Mouse (Mus musculus) telencephalon, adult 2 months (tissue): ENCODE data around the gene Mdm1.
A peak's percentile ranks its signal among the peaks of the same experiment; 100 is the strongest.

Experiments
- DNase-seq: peaks from one replicate; pipeline ENCODE4 v3.0.0-alpha.2; 2011; ENCODE audit warnings: low read depth, low spot score

Gene Mdm1

GRCm38 (mm10) chr10:118141018-118141883 lies at the start of gene Mdm1:
Gene Mdm1, plus strand, starts transcription at chr10:118141811.
- DNase-seq: peak; percentile 93

DNA sequence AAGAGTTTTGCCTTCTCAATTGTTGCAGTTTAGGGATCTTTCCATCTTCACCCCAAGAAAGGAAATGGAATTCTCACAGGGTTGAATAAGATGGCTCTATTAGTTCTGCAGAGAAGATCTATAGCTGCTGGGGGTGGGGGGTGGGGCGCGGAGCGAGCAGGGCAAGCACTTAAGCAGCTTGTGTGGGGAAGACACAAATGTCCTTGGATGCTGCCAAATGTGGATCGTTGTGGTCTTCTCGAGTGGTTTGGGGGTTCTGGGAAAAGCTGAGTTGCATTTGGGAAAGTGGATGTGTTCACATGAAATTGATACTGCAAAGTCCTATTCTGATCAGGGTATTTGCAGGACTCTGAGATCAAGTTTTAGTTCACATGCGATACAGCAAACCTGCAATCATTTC lies 48.9 kb upstream of the Mdm1 start:
- no peak for DNase-seq

DNA sequence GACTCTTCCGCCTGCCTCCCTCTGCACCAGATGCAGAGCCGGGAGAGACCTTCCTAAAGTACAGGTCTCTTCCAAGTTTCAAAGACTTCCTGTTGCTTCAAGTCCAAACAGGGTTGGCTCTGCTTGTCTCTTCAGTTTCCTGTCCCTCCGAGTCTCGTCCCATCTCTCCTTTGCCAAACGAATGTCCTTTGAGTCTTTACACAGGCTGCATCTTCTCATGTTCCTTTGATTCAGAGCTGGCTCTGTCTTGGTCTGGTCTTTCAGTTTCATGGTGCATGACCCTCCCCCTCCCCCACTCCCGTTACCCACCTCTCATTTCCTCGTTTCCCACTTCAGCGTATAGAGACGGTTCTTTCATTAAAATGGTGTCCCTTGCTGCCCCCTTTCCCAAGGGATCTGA lies 47.9 kb upstream of the Mdm1 start:
- no peak for DNase-seq

DNA sequence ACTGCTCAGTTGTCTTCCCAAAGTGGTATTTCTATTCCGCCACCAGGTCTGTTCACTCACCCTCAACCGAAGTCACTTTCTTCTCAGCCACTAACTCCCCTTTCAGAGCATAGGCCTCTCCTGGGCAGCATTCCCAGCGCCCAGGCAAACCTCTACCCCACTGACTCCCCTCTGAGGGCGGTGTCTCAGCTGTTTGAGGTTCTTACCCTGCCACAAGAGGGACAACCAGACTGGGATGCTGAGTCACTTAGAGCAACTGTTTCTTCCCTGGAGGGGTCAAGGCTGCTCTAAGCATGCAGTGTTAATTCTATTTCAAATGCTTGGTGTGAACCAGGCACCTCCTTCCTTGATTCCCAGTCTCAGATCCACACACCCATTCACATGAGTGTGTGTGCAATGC lies 46.8 kb upstream of the Mdm1 start:
- DNase-seq: no peak

DNA sequence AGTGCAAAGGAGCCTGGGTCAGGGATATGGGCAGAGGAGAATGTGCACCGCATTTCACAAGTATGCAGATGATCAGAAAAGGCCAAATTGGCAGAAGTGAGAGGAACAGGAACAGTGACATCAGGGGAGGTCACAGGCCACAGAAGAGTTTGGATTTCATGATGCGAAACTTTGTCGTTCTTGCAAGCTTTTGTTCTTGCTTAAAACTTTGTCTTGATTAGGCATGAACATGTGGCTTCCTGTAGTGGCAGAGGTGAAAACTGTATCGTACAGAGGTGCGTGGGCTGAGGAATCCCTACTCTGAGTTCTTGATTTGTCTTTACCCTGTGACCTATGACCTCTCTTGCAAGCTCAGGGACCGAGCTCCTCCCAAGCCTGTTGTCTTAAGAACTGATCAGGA lies 45.4 kb upstream of the Mdm1 start:
- DNase-seq: no peak

DNA sequence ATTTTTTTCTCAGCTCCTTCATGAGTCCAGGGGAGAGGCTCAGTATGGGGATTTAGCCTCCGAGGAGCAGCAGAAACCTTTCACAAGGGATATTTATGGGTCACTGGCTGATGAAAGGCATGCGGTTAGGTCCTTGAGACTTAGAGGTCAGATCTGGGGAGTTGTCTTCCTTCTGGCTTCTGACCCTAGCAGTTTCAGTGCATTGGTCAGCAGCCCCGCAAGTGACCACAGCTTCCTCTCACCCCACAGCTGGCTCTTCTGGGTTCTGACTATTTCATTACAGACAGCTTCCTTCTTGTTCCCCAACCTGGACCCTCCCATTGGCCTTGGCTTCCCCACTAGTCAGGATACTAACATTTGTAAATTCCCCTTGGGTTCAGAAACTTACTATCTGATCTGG lies 43.7 kb upstream of the Mdm1 start:
- no peak for DNase-seq

DNA sequence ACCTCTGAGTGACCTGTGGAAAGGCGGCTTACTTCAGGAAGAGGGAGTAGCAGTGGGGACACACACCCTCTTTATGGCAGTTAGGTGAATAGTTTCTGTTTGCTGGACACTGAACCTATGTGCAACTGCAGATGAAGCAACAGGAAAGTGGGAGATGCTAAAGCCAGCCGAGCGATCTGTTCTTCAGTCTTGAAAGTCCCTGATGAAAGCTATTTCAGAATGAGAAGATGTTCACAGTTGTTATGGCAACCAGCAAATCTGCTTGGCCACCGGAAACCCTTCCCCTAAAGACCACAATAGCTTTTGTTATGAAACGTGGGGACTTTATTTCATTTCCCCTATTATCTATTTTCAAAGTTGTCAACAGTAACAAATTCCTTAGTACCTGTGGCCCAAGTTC lies 41.0 kb upstream of the Mdm1 start:
- no peak for DNase-seq

- DNase-seq: no peak
Observed at GRCm38 (mm10) chr10:118101056-118101455, 40.6 kb upstream of the Mdm1 start.

- DNase-seq: peak; percentile 73
Observed at GRCm38 (mm10) chr10:118103020-118103666, 38.5 kb upstream of the Mdm1 start.

DNA sequence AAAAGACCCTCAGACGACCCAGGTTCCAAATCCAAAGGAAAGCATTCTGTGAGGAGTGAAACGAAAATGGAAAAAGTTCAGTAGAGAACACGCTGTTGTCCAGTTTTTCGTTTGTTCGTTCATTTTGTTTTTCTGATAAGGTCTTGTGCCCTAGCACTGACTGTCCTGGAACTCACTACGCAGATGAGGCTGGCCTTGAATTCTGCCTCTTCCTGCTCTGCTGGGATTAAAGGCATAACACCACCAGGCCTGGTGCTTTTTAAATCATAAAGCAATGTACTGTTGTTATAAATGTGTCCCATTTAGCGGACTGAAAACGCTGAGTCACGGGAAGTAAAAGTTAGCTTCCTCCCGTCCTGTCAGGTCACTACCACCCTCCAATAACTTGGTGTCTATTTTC lies 37.7 kb upstream of the Mdm1 start:
- DNase-seq: no peak

GRCm38 (mm10) chr10:118107031-118107430 lies 34.6 kb upstream of the Mdm1 start:
- DNase-seq: no peak

DNA sequence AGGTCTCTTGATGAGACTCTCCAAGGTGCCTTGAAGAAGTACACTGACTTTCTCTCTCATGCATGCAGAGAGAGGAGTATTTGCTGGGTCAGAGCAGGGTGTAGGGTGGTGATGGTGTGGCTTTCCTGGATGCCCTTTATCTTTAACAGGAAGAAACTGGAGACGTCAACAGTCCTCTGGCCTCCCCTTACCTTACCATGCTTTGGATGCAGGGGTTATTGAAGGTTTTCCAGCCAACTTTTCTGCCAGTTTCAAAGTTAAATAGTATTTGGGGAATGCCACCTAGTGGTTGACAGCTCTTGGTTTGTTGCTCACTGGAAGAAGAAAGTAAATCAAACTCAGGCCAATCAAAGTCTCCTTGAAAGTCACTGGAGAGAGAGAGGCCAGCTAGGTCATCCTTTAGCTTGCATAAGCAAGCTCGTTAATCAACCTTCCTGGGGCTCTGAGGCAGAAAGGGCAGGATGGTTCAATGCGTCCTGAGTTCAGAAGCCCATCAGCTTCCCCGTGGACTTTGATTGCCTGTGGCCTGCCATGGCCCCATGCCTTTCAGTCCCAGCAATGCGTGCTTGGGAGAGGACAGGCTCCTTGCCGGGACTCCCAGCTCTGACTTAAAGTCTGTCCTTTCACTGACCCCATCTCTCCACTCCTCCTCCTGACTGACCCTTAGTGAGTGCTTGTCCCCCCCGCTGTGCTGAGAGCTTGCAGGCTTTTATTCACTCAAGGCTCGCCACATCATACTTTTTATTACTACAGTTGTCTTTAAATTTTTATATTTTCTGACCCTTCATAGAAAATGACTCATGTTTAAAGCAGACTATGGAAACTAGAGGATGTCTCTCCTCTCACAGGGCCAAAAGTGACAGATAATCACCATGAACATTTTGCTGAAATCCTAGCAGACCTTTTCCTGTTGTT lies 31.3 kb upstream of the Mdm1 start:
- DNase-seq: peak; percentile 38

DNA sequence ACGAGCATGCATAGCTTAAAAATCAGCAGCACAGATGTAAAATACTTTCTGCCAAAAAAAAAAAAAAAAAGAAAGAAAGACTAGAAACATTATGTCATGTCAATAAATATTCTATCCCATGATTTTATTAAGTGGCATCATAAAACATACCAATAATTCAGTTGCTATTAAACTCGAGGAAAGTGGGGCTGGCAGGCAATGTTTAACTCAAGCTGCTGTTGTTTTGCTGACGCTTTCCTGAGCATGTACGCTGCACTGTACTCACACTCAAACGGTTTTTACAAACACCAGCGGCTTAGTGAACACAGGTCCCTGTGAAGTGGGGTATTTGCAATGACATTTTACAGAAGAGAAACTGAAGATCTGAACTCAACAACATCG lies 30.7 kb upstream of the Mdm1 start:
- no peak for DNase-seq

DNA sequence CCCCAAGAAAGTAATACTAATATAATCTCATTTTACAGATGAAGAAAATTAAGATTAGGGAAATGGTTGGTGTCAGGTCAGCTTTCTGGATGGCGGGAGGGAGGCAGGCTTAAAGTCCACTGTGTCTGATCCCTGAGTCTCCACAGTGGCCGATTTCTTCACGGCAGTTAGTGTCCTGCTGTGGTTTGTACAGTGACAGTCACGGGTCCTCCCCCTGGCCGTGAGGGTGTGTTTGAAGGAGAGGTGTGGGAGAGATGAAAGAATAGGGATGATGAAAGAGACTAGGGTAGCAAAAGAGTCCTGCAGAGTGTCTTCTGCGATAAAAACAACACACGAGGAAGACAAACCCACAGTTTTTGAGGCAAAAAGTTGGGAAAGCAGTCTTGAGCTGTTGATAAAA lies 30.0 kb upstream of the Mdm1 start:
- no peak for DNase-seq

- DNase-seq: no peak
Observed at GRCm38 (mm10) chr10:118112294-118112893, 29.2 kb upstream of the Mdm1 start.

- DNase-seq: no peak
Observed at GRCm38 (mm10) chr10:118113256-118113682, 28.3 kb upstream of the Mdm1 start.

DNA sequence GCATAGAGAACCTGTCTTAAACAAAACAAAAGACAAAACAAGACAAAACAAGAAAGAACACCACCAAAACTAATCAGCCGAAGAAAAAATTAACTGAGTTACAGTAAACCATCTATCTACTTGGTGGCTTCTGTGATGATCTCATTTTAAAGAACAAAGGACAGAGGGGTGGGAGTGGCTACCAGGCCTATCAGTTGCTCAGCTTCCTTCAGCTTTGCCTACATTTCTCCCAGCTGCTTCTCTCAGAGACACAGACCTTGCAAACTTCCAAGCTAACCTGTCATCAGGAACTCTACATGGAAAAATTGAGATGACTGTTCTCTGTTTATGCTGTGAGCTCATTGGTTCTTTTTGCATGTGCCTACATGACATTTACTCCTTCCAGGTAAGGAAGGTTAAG lies 27.3 kb upstream of the Mdm1 start:
- DNase-seq: no peak

- no peak for DNase-seq
Observed at GRCm38 (mm10) chr10:118116456-118116855, 25.2 kb upstream of the Mdm1 start.

- no peak for DNase-seq
Observed at GRCm38 (mm10) chr10:118121047-118121936, 20.3 kb upstream of the Mdm1 start.

DNA sequence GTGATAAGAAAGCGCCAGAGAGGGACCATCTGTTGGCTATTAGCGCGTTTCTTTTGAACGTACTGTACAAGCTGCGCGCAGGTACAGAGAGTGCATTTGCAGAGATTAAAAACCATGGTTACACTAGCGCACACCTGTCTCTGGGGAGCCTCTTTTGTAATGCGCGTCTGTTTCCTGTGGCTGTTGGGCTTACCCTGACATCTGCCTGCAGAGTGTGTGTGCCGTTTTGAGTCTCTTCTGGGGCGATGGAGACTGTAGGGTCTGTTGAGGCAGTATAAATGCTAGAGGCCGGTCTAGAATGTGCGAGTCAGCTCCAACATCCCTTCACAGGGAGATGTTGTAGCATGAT lies 19.7 kb upstream of the Mdm1 start:
- DNase-seq: no peak
